Mouse (Mus musculus): ENCODE results near the gene Ahnak.

GRCm38 (mm10) chr19:9059391-9059790 is 70.3 kb downstream of the Ahnak start:
- no peak for TF ChIP-seq HCFC1 (IDR thresholded peaks at IDR 0.05; ENCODE audit: borderline replicate concordance, insufficient read depth, low read length)
- TF ChIP-seq MAFK (IDR thresholded peaks at IDR 0.05; ENCODE audit: insufficient read depth, low read depth, low read length) = no peak
- TF ChIP-seq ZC3H11A (IDR thresholded peaks at IDR 0.05; ENCODE audit: borderline replicate concordance, low read depth, low read length) = no peak
- no peak for TF ChIP-seq CHD2 (IDR thresholded peaks at IDR 0.05; ENCODE audit: low read depth, low read length)
- TF ChIP-seq ZNF384 (IDR thresholded peaks at IDR 0.05; ENCODE audit: low read depth, low read length) = no peak

Measured in ES-E14 (cell line).